Mouse (Mus musculus) natural killer cell, adult 2 months (primary cell): ENCODE measurements around the gene Grhpr.
"Not testable (repeated sequence)": the region's sequence is repeated elsewhere in the genome, so short reads cannot be mapped to it uniquely, and the experiment has no call there.

Source experiments
- DNase-seq, 2 experiments: peaks; one replicate each; pipeline ENCODE4 v3.0.0; 2022; ENCODE audit warnings: low spot score in 2 of 2

The Grhpr gene

GRCm38 (mm10) chr4:45015615-45016014, 34.4 kb downstream of the Grhpr start:
- peak; percentile 26 to 42 for DNase-seq

GRCm38 (mm10) chr4:45018452-45018980, 37.3 kb downstream of the Grhpr start, which contains the start of gene Polr1e:
Gene Polr1e, plus strand, starts transcription at chr4:45018583.
- peak; percentile 88 to 90 for DNase-seq

DNA sequence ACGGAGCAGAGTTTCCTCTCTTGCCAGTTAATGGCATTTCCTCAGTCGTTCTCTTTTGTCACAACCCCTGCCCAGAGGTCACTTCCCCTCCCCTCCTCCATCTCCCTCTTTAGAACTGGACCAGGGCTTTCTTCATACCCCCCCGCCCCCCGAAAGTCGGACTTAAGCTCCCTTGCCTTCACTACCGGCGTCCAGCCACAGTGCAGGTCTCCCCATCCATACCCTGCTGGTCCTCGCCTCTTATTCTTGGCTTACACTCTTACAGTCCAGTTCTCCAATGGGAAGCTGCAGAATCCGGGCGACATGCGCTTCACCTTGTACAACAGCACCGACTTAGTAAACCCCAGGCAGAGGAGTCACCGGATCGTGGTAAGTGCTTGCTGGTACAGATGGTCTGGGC, 37.8 kb downstream of the Grhpr start:
- no peak for DNase-seq

DNA sequence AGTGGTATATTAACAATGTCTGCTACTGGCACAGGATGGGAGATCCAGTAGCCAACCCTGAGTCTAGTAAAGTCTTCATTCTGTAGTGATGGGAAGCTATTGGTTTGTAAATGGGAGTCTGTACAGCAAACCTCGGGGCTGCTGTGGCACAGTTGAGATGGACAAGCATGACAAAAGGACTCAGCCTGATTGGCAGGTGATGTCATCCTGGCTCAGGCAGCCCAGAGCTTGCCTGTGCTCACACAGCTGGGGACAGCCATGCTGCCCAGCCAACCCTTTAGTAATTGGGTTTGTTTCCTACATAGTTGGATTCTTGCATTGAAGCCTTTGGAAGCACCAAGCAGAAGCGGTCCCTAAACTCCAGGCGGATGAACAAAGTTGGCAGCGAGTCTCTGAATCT, 45.3 kb downstream of the Grhpr start:
- DNase-seq, result no peak

DNA sequence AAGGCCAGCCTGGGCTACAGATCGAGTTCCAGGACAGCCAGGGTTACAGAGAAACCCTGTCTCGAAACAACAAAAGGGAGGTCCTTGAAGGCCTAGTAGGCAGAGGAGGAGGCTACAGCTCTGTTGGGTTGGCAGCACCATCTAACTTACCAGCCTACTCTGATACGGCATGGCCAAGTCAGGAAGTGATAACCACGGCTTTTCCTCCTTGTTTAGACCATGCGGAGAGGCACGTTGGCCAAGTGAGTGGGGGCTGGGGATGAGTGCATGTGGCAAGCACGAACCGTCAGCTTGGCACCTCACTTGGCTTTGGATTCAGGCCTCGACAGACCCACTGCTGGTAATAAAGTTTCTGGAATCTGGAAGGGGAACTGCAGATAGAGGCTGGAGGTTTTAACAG, 51.4 kb downstream of the Grhpr start:
- DNase-seq, result no peak

- DNase-seq, result no peak
These were observed 53.8 kb downstream of the Grhpr start for GRCm38 (mm10) chr4:45034693-45035628.

- no peak for DNase-seq
These were observed 54.9 kb downstream of the Grhpr start for GRCm38 (mm10) chr4:45036048-45036447.

GRCm38 (mm10) chr4:45036571-45036970, 55.4 kb downstream of the Grhpr start:
- no peak for DNase-seq

- DNase-seq, result no peak
These were observed 56.5 kb downstream of the Grhpr start for GRCm38 (mm10) chr4:45037455-45038410.

DNA sequence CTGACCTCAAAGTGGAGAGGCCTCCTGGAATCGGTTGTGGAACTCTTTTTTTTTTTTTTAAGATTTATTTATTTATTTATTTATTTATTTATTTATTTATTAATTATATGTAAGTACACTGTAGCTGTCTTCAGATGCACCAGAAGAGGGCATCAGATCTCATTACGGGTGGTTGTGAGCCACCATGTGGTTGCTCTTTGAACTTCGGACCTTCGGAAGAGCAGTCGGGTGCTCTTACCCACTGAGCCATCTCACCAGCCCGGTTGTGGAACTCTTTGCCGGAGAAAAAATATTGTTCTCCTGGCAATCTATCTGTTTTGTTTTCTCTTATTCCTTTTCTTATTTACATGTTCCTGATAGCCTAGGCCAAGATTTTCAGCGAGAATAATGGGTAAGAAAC, 57.7 kb downstream of the Grhpr start:
- DNase-seq, result peak in 1 of 2 experiments; percentile 20

DNA sequence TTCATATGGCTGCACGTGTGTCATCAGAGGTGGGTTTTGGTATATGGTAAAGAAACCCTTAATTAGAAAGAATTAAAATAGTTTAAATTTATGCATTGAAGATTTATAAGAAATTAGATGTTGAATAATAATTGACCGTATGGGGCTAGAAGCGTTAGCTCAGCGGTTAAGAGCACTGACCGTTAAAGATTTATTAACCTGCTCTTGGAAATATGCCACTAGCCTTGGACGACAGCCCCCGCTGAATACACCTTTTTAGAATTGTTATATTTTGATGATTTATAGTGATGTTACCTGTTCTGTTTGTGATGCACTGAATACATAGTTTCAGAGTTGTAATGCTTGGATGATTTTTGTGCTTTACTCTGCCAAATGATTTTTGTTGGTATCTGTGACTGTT, 58.4 kb downstream of the Grhpr start:
- not testable (repeated sequence) for DNase-seq
